Mouse (Mus musculus) lung, adult 18-20 months (tissue): ENCODE results near the gene Tubb1.
A peak's percentile ranks its signal among the peaks of the same experiment; 100 is the strongest.

ENCODE experiments used
- DNase-seq, 2 experiments: peaks; one replicate each; pipeline ENCODE4 v3.0.0; 2022; ENCODE audit warnings: mixed read lengths in 2 of 2

The Tubb1 gene

DNA sequence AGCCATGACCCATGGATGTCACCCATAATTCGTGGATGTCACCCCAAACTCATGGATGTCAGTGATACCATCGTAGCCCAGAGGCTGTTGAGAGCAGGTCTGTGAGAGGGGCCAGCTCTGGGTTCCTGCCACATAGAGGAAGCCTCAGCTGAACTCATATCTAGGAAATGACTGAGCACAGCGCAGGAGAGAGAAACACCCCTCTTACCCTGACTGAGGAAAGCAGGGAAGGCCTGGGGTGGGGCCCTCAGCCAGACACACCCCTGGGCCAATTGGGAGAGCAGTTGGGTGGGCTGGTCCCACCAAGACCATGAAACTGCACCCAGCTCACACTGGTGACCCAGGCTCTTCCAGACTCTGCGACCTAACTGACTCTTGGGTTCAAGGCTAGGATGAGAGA is at the start of gene Tubb1:
Gene Tubb1, plus strand, starts transcription at position 343 of the 400 bp plus-strand sequence.
- no peak for DNase-seq

DNA sequence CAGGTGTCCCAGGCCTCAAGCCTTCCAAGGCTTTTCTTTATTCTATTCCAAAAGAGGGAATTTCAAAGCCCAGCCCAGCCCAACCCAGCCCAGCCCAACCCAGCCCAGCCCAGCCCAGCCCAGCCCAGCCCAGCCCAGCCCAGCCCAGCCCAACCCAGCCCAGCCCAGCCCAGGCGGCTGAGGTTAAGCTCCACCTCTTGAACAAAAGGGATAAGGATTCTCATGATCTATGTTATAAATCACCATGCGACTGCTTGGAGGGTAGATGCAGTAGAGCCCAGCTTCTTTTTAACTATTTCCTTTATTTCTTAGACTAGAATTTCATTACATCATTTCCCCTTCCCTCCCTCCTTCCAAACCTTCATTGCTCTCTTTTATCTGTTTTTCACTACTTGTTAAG is 40.3 kb upstream of the Tubb1 start:
- no peak for DNase-seq

DNA sequence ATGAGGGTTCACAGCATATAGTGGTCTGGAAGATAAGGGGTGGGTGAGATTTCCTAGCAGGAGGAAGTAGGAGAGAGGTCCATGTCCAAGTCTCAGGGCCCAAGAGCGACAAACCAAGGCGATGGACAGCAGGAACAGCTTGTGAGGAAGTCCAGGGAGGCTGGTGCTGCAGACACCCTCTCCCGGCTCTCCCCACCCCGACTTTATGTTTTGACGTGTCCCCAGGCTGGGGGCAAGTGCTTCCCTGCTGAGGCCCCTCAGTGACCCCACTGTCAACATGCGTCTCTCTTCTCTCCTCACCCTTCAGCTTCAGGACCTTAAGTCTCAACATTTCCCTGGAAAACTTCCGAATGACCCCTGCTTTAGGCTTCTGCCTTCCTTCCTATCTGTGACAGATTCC is 37.4 kb upstream of the Tubb1 start:
- DNase-seq: no peak

DNA sequence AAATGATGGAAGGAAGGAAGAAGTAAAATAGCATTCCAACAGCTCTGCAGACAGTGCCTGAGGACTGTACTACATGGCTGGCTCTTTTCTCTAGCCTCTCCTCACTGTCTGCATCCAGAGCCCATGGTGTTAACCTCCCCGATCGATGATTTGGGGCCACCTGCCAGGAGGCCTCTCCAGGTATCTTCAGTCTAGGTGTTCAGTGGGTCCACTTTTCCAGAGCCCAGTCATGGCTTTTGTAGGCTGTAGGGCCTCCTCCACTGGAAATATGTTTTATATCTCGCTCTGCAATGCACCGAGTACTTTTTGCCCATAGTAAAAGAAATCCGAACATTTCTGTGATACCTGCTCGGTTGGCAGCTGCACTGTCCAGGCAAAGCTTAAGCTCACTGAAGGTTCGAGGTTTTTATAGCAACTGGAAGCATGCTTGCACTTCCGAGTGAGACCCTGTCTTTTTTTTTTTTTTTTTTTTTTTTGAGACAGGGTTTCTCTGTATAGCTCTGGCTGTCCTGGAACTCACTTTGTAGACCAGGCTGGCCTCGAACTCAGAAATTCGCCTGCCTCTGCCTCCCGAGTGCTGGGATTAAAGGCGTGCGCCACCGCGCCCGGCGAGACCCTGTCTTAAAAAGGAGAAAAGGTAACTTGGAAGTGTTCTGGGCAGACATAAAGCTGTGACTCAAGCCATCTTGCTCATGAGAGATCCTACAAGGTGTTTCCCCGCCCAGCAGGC is 35.3 kb upstream of the Tubb1 start:
- no peak for DNase-seq

DNA sequence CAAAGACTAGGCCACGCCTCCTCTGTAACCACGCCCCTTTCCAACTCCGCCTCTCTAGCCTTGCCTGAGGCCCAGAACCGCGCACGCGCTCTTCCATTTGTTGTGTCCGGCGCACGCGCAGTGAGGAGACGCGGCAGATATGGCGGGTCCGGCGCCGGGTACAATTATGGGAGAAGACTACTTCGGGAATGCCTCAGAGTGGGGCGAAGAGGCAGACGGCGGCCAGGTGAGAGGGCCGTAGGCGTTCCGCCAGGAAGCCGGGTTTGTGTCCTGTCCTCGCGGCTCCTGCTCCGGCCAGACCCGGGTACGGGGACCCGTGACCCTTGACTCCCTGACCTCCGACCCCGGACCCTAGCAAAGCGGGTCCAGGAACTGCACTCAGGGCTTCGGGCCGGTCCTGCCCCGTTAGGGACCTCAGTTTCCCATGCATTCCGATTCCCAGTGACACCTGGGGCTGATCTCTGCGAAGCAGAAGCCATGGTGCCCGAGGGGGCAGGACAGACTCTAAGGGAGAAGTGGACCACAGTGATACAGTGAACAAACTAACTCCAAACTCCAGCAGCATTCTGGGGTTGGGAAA is 34.7 kb upstream of the Tubb1 start, which contains the start of gene Nelfcd:
Gene Nelfcd, plus strand, starts transcription at position 74 of the 580 bp plus-strand sequence.
- peak; percentile 94 to 95 for DNase-seq

DNA sequence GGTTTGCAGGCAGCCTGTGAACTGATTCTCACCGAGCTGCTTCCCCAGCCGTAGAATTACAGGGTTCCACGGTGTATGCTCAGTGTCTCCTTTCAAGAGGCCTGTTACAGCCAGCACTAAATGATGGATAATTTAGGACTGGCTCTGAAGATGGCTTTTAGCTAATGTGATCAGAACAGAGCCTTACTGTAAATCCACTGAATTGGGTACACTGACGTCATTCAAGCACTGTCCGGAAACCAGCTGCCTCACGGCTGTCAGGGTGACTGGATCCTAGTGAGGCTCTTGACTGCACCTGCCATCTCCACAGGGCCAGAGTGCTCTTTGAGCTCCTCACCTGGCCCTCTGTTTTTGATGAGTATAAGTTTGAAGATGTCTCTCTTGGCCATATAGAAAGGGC is 29.4 kb upstream of the Tubb1 start:
- DNase-seq: no peak

DNA sequence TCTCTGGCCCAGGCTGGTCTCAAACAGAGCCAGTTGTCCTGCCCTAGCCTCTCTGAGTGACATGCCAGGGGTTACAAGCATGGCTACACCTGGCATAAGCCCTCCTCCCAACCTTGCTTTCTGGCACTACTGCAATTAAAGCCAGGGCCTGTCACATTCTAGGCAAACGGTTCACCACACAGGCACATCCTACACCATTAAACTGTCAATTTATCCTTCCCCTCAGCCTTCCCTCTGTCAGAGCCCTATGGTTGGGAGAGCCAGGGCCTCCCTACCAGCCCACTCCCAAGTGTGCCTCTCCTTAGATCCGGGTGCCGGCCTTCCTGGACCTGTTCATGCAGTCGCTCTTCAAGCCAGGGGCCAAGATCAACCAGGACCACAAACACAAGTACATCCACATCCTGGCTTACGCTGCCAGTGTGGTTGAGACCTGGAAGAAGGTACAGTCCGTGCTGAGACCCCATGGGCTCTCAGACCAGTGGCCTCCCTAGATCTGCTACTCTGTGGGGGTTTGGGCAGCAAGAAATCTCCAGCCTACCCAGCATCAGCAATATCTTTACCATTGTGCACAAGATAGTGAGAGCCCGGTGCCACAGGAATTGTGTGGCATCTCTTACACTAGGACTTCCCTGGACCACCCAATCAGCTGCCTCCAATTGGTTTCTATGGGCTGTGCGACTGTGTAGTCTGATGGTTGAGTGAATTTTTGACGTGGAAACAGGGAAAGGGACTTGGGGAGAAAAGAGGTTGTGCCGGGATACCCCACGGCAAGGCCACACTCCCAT is 26.0 kb upstream of the Tubb1 start:
- peak in 1 of 2 experiments; percentile 2 for DNase-seq

DNA sequence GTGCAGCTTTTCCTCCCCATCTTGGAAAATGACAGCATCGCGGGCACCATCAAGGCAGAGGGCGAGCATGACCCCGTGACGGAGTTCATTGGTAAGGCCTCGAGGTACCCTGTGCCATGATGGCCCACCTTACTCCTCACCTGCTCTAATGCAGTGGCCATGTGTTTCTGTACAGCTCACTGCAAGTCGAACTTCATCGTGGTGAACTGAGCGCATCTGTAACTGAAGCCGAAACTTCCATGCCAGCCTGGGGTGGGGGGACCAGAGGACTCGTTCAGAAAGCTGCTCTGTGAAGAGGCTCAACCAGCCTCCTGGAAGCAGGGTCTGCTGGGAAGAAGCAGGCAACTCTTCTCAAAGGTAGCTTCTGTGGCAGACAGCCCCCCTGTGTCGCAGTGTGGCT is 23.6 kb upstream of the Tubb1 start:
- DNase-seq: no peak

DNA sequence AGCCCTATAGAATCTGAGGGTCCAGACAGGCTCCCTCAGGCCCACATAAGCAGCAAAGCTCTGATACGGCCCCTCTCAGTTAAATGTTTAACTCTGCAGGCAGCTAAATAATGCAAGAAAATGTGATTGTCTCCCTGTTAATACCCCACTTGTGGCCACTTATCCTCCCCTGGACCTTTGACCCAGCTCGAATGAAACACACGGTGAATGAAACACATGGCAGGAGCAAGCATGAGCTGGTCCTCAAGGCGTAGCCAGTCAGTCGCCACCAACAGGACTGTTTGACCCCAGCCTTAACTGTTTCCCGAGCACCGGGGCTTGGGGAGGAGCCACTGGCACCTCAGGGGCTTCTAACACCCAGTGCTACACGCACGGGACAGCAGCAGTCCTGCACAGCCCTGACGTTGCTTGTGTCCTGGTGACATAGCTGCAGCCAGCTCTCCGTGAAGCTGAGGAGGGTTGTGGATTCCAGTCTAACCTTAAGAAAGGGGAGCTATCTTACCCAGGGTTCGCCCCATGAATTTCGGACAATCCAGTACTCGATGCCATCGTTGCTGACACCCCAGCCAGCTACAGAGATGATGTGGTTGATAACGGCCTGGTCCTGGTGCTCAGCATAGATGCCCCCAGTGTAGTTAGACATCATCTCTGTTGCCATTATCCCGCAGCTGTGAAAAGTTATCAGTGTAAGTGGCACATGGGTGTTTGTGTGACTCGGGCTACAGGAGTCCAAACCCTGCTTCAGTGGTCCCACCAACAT is 22.2 kb upstream of the Tubb1 start:
- DNase-seq: peak in 1 of 2 experiments; percentile 2

DNA sequence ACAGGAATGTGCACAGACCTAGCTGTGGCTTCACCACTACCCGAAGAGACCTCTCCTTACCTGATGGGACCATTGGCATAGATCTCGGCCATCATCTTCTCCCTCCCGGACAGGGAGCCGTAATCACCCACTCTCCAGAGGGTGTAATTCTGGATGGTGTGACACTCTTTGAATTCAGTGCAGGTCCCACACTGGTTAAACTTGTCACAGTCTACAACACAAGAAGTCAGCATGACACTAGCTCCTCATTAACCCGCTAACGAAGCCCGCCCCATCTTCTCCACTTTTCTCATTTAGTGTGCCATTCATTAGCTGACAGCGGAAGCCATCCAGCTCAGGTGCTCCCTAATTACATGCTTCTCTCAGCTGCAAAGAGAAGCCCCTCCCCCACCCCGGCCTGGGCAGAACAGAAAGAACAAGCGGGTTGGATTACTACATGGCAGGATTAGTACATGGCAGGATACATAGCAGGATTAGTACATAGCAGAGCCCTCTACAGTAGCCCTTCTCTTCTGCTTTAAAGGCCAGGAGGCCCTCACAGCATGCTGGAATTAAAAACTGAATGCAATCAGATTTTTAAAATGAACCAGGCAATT is 21.4 kb upstream of the Tubb1 start:
- peak in 1 of 2 experiments; percentile 2 for DNase-seq

DNA sequence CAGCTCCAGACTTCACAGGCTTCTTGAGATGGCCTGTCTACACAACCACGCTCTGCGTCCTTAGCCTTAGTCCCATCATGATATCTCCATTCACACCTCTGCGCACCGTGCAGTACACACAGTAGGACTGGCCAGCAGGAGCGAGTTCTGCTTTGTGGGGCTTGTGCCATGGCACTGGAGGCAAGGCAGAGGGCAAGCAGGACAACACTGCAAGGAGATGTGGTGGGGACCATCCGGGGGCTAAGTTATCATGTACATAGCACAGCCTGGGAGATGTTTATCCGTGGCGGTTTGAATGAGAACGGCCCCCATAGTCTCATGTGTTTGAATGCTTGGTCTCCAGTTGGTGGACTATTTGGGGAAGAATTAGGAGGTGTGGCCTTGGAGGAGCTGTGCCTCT is 15.6 kb upstream of the Tubb1 start:
- no peak for DNase-seq

DNA sequence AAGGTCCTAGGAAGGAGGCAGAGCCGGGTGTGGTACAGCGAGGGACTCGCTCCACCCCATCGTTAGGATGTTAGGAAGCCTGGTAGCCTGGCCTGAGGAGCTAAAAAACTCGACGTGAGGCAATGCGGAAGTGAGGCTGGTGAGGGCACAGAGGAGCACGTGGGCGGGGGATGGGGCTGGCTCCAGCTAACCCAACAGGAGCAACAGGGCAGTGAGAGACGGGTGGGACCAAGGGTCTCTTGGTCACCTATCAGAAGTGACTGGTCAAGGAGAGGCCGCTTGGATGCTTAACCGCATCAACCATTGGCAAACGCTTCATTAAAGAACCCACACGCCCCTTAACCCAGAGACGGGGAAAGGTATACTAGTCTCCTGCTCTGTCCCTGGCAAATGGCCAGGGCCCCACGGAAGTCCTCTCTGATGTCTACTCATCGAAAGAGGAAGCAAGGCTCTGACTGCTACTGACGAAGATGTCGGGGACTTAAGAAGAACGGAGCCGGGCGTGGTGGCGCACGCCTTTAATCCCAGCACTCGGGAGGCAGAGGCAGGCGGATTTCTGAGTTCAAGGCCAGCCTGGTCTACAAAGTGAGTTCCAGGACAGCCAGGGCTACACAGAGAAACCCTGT is 14.3 kb upstream of the Tubb1 start:
- DNase-seq: peak; percentile 48 to 62

DNA sequence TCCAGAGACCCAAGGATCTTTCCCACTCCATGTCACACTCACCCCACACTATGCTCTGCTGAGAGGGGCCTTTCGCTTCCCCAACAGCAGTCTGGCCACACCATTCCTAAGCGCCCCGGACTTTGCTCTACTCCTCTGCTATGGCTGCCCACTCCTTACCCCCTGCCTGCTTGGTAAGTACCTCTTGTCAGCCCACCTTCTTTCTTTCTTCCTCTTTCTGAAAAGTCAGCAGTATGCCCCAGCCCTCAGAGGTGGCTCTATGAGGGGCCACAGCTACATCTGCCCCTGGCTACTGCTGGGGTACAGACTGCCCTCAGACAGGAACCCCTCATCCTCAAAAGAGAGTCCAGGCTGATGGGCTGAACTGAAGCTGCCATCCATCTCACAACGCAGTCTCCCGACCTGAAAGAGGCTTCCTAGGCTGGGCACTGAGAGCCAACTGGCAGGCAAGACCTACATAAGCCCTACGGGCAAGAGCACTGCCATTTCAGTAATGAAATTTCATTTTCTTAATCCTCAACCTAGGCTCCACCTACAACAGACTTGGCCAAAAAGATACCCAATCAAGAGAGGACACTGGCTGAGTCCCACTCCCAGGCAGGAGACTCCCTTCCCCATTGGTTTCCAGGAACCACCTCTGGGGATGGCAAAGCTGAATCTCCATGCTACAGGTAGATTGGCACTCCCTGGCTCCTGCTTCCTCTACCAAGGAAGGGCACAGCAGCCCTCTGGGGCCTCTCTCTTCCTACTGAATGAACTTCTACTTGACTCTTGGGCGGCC is 13.4 kb upstream of the Tubb1 start:
- DNase-seq: no peak

DNA sequence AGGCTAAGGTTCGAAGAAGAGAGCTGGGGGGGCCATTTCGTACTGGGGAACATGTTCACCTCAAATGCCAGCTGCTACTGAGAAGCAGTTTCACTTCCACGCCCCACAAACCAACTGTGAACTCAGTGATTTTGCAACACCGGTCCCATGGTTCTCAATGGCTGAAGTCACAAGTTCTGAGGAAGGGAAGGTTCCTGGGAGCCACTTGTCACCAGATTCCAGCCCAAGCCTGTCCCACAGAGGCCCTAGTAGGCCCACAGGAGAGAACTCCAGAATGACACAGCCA is 12.9 kb upstream of the Tubb1 start:
- peak; percentile 81 to 82 for DNase-seq

DNA sequence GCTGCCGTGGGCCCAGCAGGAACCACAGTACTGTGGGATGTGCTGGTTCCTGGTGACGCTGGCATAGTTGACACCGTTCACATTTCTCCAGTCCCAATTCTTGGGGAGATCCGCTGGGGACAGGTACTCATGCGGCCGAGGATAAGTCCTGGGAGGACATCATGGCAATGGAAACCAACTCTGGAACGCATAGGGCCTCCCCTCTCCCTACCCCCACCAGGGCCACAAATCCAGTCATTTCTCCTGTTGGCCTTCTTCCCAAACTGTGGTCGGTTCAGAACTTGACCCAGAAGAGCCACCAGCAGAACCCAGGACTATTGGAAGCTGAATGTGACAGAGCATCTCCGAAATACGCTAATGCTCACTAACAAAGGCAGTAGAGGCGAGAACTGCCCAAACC is 12.3 kb upstream of the Tubb1 start:
- DNase-seq: no peak

DNA sequence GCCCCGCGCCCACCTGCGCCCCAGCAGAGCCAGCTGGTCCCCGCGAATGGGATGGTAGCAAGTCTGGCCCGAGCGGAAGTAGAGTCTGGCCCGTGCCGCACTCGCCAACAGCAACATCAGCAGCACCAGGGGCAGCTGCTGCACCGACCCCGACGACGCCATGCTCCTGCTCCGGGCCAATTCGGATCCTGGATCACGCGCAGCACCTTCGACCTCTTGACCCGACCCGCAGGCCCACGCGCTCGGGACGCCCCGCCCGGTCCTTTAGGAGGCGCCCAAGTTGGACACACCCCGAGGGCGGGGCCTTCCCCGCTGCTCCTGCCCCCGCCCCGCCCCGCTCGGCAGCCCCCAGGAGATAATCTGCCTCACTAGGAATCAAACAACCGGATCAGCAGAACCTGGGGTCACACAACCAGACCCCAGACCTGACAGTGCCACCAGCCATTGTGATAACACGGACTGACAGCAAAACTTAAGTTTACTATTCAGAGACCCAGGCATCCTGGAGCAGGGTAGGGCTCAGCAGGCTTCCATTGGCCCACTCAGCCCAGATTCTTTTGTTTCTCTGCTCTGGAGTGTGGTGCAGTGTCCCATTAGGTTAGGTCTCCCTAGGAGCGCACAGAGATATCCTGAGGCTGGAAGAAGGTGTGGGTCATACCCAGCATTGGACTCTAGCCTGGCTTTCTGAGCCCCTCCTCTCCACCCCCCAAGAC is 11.6 kb upstream of the Tubb1 start, which contains the start of gene Ctsz:
Gene Ctsz, minus strand, starts transcription at position 303 of the 713 bp plus-strand sequence.
- DNase-seq: peak; percentile 77 to 82

DNA sequence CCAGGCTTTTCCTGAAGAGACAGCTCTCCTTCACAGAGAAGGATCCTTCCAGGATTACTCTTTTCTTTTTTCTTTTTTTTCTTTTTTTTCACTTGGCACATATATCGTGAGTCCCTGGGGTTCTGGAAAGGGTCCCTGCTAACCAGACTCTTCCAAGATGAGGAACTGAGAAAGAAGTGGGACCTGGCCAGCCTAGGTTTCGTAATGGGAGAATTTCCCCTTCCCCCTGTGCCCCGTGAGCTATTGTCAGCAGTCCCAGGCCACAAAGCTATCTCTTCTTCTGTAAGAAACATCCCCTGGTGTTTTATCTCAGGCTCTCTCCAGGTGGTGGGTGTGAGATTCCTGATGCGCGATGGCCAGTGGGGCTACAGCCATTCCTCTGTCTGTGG is 11.1 kb upstream of the Tubb1 start:
- peak in 1 of 2 experiments; percentile 55 for DNase-seq

DNA sequence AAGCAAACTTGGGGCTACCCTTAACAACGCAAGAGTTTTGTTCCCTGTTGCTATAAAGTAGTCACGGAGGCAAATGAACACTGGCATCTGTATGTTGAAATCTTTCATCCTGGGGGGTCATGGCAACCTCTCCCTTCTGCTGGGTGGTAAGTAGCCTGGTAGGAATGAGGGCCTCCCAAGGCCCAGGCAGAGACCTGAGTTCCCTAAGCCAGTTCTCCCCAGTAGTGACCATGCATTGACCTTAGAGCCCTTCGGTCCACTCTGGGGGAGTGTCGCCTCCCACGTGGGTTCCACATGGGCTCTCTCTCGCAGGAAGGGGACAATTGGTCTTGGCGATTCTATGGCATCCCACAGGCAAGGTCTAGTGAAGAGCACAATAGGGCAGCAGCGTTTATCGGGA is 10.5 kb upstream of the Tubb1 start:
- DNase-seq: no peak

DNA sequence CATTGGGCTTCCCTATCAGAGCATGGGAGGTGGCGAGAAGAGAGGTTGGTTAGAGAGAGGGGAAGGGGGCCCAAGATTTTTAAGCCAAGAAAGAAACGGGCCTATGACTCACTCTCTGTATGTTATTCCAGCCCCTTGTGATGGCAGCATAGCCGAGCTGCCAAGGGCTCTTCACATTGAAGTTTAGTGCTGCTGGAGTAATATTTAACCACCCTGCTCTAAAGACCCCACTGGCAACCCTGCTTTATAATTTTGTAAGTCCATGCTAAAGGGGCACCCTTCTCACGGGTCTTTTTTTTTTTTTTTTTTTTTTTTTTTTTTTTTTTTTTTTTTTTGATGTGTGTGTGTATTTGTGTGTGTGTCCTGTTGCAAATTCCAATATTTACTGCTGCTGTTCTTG is 8.6 kb upstream of the Tubb1 start:
- no peak for DNase-seq

DNA sequence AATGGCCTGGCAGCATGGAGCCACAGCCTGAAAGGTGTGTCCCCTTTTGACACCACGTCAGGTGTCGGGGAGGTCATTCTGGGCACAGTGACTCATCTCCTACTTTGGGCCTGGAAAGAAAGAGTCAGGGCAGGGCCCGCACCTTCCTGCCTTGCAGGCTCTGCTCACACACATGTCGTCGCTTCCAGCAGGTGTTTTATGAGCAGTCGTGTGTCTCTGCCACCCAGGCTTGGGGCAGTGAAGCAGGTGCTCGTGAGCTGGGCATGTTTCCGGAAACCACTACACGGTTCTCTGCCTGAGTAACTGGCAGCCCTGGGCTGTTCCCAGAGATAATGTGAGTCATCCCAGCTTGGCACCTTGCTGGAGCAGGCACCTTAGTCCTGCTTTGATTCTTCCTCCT is 8.0 kb upstream of the Tubb1 start:
- DNase-seq: peak in 1 of 2 experiments; percentile 42

DNA sequence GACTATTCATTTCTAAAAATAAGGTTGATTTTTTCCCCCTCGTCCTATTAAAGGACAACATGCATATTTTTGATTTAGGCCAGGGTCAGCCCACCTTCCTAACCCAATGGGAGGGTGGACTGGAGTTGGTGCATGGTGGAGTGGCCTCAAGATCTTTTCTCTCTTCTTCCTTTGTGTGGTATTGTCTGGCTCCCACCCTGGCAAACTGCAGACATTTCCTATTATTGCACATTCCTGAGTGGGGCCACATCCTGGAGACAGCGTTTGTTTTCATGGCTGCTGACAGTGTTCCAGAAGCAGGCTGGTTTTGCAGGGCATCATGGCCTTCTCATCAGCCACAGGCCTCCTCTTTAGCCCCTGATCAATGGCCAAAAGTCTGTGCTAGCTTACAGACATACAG is 7.4 kb upstream of the Tubb1 start:
- DNase-seq: no peak
